Mouse (Mus musculus) urinary bladder, postnatal 14 days (tissue): ENCODE results near the gene Hnrnpd.
A peak's percentile ranks its signal among the peaks of the same experiment; 100 is the strongest.

ENCODE experiments used
- DNase-seq: peaks from one replicate; pipeline ENCODE4 v3.0.0; 2021; ENCODE audit warnings: low spot score

Hnrnpd gene

DNA sequence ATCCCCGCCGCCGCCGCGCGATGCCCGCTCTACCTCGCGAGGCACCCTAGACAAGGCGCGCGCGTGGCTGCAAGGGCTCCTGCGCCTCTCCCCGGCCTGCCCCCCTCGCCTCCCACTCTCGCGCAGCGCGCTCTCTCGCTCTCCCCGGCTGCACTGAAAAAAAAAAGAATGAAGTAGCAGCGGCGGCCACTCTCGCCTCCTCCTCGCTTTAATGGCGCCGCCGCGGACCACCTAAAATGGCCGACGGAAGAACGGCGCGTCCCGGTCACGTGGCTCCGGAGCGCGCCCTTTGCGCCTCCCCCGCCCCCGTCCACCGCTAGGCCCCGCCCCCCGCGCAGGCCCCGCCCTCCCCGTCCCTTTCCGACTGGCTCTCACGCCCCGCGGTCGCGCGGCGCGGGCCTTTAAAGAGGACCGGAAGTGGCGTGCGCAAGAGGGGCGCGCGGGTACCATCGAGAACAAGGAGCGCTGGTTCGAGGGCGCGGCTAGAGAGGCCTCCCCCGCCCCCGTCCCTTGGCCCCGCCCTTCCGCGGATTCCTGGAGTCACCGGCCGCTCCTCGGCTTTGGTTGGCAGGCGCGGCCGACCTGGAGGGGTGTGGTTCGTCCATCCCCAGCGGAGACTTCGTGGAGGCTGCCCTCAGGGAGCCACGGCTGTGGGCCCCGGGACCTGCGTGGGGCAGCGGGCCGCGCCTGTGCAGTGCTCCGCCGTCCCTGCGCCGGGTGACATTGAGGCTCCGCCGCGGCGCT is at the start of gene Hnrnpd, which contains the start of gene 4930524J08Rik:
Hnrnpd (minus strand) TSS at position 240 of the 744 bp plus-strand sequence.
4930524J08Rik (plus strand) TSS at position 363 of the 744 bp plus-strand sequence.
- DNase-seq, result peak; percentile 94

DNA sequence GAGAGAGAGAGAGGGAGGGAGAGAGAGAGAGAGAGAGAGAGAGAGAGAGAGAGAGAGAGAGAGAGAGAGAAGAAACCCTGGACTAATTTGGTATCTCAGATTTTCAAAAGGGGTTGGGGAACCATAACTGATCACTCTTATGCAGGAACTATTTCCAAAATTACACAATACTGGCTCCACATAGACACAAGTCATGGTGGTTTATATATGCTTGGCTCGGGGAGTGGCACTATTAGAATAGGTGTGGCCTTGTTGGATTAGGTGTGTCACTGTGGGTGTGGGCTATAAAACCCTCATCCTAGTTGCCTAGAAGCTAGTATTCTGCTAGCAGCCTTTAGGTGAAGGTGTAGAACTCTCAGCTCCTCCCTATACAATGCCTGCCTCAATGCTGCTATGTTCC is 46.1 kb upstream of the Hnrnpd start:
- DNase-seq, result no peak

DNA sequence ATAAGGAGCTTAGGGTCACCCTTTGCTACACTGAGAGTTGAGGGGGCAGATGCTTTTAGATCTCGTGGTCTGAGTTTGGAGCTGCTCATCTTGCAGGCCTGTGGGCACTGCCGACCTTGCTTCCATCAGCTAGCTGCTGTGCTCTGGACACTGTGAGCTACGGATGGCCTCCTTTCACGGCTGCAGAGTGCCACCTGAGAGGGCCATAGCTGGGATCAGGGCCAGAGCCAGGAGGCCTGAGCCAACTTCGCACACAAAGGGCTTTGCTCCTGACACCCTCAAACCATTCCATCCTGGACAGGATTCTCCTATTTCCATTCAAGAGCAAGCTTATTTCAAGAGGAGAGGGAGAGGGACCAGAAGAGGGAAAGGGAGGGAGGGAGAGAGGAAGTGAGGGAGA is 45.7 kb upstream of the Hnrnpd start:
- no peak for DNase-seq

DNA sequence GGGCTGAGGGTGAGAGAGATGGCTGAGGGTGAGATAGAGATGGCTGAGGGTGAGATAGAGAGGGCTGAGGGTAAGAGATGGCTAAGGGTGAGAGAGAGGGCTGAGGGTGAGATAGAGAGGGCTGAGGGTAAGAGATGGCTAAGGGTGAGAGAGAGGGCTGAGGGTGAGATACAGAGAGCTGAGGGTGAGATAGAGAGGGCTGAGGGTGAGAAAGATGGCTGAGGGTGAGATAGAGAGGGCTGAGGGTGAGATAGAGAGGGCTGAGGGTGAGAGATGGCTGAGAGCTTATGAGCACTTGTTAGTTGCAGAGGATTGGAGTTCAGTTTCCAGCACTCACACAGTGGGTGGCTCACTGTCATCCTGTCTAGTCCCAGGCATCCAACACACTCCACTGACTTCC is 41.4 kb upstream of the Hnrnpd start:
- DNase-seq, result no peak

DNA sequence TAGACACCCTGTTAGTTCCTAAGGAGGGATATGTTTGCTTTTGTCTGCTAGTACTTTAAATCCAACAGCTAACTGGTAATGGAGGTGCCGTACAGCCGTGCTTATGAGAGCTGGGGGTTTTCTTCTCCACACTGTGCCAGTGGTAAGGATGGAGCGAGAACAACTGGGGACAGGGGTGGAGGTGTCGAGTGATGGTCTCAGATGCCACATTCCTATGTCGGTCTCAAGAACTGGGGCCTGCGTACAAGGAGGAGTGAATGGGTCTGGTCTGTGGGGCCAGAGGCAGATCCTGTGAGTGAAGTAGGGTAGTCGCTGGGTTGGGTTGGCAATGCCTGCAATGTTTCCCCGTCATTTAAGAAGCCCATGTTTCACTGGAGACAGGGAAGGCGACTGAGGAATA is 33.9 kb upstream of the Hnrnpd start:
- DNase-seq, result no peak

DNA sequence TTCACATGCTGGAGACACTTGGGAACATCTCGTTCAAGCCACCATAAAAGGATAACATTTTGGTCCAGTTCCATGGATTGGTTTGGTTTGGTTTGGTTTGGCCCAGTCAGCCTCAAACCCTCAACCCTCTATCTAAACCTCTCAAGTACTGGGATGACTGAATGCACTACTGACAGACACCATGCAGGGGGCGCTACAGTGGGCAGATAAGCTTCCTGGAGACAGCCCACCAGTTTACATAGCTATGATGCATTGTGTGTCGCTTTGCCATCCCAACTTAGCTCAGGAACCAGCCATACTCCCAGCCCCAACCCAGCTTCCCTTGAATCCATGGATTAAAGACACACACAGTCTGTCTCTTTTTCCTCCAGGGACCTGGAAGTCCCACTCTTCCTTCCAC is 29.7 kb upstream of the Hnrnpd start:
- DNase-seq, result no peak

DNA sequence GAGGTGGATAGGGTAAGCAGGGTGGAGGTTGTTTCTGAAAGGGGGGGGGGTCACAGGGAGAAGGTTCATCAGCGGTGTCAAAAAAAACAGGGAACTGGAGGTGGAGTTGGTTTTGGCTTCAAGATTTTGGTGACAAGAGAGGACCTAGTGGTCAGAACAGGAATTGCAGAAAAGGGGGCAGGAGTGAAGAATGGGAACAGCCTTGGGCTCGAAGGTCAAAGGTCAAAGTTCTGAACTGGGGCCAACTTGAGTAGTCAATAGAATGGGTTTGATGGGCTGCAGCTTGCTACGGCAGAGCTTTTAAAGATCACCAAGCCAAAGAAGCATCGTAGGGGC is 28.3 kb upstream of the Hnrnpd start:
- DNase-seq, result no peak

DNA sequence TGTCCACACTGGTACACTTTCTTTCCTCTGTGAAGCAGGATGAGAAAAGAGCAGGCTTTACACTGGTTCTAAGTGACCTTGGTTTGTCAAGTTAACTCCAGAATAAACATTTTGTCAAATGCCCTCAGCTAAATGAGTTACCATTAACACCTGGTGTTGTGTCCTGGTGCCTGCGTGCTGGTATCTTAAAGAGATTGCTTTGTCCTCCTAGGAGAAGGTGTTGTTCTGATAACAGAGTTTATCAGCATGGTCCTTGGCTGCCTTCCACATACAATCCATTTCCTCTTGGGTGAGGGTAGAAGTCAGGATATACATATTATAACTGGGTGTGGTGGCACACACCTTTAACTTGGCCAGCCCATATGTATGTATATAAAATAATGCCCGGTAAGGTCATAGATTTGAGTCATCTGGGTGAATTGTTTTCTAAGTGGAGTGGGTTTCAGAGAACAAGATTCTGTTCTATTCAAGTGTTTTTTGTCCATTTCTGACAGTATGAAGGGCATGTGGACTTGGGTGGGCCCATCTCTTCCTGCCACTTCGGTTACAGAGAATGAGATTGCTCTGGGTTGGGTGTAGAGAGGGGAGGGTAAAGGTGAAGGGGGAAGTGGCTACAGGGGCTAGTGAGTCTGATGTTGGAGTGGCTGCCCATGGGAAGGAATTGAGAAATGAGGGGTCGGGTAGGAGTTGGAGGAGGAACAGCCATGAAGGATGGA is 27.7 kb upstream of the Hnrnpd start:
- peak; percentile 12 for DNase-seq

DNA sequence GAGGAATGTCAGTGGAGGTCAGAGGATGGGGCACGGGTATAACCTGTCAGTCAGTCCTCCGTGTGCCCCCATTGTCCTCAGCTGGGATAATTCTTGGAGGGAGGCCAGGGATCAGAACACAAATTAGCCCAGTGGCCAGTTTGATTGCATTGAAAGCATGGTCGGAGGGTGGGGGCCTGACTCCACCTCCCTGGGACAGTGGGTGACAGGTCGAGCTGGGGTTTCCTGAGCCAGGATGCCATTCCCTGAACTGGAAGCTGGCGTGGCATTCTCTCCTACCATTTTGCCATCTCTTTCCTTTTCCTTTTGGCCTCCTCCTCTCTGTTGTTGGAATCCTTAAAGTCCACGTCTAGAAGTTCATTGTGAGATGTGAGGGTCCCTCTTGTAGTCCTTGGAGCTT is 27.2 kb upstream of the Hnrnpd start:
- DNase-seq, result no peak

DNA sequence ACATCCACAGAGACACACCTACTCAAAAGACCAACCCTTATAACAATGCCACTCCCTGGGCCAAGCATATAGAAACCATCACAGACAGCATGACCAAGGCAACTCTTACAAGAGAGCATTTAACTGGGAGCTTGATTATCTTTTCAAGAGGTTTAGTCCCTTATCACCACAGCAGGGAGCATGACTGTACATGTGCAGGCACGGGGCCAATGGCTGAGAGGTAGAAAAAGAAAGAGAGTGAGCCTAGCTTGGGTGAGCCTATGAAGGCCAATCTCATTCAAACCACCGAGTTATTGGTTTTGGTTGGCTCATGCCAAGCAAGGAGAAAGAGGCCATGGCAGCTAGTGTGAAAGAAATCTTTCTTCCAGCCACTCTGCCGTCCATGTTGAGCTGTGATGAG is 26.7 kb upstream of the Hnrnpd start:
- DNase-seq, result peak; percentile 37

DNA sequence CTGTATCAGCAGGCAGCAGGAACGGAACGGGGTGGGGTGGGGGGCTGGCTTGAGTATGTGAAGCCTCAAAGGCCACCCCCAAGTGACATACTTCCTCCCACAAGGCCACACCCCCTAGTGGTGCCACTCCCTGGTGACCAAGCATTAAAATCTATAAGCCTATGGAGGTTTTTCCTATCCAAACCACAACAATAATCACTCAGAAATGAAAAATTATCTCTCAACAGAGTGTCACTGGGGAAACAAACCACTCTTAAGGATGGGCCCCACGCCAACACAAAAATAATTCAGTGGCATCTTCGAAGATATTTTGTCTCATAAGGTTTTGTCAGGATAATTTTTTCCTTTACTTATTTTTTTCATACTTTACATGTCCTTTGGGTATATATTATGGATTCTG is 25.2 kb upstream of the Hnrnpd start:
- no peak for DNase-seq

DNA sequence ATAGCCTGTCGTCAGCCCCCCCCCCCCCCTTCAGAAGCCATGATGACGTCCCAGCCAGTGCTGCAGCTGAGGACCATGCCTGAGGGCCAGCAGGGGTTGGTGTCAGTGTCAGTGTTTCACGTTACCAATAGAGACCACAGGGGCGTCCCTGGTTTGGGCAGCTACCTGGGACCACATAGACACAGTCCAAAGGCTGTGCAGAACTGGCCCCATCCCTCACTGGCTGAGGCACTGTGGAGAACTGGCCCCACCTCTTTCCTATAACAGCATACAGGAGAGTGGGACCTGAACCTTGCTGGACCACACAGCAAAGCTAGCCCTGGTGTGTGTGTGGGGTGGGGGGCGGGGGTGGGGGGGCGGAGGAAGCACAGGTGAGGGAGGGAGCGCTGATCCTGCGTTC is 21.8 kb upstream of the Hnrnpd start:
- no peak for DNase-seq

DNA sequence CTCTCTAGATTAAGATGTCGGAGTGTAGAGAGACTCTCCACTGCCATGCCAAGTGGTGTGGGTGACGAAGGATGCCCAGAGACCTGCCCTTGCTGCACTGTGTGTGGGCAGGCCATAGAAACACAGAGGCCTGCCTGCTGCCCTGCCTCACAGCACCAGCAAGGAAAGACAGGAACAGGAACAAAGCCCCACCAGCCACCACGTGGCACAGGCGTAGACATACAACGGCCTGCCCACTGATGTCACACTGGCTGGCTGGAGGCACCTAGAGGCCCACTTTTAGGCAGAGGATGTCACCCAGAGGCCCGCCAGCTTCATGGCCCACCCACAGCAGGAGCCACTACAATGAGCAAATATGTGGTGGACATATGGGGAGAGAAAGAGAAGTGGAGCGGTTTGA is 21.3 kb upstream of the Hnrnpd start:
- DNase-seq, result no peak

DNA sequence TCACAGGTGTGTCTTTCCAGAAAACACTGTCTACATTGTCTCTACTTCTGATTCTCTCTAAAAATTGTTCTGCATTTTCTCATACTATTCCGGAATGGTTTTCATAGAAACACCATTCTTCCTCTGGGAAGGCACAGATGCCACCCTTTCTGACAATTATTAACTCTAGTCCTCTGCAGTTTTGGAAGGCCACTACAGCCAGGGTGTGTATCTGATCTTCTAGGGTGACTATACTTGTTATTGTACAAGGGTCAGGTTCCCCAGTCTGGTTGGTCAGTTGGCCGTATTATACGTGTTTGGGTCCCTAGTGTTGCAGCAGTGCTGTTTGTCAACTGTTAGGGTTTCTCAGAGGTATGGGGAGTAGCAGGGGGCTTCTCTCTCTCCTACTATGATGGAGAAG is 15.9 kb upstream of the Hnrnpd start:
- no peak for DNase-seq

DNA sequence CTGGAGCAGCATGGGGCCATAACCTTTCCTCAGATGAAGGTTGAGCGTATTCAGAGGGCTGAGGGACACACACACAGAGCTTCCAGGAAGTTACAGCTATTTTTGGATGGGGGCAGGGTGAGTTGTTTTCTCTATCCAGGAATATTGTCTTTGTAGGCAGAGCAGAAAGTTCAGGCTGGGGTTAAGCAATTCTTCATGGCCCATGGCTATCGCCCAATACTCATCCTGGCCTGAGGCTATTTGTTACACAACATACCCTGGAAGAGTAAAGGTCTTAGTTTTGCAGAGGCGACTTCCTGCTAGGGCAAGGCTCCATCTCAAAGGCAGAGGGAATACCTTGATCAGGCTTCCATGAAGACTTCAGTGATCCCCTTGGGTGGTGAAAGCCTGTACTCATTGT is 15.4 kb upstream of the Hnrnpd start:
- no peak for DNase-seq

DNA sequence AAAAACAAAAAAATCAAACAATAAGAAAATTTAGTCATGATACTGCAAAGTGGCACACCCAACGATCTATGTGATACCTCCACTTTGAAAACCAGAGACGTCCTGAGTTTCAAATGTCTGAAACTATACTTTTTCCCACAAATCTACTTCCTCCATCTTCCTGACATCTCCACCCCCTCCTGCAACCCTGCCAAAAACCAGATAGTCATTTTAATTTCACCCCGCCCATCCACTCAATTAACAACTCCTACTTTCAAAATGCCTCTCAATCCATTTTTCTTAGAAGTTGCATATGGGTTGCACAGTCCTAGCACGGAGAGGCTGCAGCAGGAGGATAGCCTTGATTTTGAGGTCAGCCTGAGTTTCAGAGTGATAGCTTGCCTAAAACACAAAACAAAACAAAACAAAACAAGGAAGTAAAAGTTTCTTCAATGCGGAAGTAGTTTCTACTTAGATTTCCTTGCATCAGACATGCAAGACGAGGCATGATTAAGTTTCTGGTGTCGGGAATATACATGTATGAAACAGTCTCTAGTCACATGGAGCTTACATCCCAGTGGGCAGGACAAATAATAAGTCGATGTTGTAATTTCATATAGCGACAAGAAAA is 4.8 kb upstream of the Hnrnpd start:
- DNase-seq, result no peak

DNA sequence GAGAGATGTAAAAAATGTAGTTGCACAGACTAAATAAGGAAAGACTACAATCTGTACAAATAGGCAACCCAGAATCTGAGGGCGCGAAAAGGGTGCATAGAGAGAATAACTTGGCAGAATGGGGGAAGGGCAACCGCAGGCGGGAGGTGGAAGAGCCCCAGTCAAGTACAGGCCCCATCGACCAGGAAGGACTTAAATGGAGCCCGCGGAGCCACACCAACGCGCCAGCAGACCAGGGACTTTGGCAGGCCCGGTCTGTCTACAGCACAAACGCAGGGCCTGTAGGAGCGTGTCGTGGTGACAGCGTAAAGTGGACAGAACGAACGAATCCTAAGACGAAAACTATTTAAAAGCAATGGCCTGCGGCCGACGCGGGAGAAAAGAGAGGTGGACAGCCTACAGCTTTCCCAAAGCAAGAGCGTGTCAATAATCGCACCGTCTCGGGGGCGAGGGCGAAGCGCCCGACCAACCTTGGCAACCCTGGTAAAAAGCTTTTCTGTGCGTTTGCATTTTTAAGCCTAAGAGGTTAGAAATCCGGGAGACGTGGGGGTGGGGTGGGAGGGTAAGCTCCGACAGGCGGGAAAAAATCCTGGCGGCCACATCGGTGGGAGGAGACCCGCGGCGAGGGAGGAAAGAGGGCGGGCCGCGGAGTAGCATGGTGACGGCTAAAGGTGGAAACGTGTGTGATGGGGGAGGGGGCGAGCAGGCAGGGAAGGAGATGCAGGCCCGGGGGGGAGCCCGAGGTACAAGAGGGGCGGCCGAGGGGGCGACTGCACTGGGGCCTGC is 1.0 kb downstream of the Hnrnpd start:
- DNase-seq, result peak; percentile 87

DNA sequence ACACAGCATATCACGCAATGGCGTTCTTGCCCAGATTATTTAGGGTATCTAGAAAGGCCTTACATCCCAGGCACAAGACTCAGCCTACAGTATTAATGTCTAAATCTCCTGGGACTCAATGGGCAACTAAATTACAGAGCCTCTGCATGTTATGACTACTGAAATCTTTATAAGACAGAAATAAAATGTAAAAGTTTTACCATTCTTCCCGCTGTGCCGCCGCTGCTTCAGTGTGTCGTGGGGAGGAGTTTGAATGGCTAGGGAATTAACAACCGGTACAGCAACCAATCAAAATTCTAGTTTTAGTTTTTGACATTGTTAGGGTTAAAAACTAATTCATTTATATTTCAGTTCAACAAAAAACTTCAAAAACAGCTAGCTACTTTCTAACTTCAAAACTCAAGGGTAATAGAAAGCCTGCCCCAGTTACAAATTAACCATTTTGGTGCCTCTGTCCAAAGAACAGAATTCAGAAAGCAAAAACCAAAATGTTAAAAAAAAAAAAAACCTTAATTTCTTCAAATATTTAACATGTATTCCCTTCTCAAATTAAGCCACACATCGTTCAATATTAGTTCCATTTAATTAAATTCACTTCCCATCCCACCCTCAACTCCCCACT is 2.3 kb downstream of the Hnrnpd start:
- DNase-seq, result no peak

DNA sequence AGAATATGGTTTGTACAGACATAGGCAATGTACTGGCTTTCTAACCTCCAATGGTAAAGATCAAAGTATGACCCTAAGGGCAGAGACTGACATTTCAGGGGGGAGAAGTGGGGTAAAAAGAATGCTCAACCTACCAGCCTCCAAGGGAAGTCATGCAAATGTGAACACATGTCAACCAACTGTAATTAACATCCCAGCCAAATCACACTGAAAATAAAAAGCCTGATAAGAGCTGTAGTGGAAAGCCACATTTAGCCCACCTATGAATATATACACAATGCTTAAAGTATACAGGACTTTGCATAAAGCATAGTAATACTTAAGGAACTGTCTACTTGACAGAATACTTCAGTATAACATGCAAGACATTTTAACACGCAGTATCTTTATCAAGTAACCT is 3.0 kb downstream of the Hnrnpd start:
- no peak for DNase-seq

DNA sequence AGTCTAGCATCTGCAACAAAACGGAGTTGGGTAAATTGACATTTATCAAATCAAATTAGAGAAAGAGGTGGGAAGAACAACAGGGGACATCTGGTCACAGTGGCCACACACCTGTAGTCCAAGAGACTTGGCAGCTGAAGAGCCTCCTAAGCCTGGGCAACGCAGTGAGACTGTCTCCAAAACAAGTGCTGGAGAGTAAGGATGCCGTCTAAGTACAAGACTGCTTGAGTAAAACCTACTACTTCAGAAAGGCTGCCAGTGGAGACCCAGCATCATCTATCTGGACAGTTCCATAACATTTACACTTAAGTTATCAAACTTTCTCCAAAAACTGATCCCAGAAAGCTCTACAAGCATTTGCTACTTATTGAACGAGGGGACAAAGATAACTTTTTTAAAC is 3.7 kb downstream of the Hnrnpd start:
- no peak for DNase-seq

DNA sequence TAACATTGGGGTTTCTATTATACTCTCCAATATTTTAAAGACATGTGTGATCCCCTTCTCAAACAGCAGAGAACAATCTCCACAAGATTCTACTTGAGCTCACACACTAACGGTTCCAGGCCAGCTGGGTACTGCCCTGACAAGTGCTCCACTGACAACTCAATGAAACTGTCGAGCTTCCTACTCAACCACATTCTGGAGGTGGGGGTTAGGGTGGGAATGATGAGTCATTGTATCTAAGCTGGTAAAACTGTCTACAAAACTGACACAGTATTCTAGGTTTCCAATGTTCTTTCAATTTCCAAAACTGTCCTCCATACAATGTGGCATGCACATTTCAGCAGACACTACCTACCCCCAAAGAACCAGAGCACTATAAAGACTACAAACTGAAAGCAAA is 4.8 kb downstream of the Hnrnpd start:
- DNase-seq, result peak; percentile 18

DNA sequence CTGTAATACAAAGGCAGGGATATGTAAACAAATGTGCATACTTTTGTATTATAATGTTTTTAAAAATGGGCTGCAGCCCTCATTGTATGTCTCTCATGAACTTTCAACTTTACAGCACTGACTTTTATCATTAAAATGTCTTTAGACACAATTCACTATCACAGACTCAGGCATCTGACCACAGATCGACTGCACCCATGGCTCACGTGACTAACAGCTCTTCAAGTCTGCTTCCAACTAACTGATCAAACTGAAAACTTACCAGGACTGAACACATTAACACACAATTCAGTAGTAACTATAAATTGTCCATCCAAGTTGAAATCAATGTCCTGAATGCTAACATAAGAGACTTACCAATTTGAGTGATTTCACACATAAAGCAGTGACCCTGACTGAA is 18.8 kb downstream of the Hnrnpd start:
- DNase-seq, result no peak
